Mouse (Mus musculus) heart, embryonic 10.5 days (tissue): ENCODE measurements around the gene Pptc7. TPM values are rescaled to one million over a fixed set of nuclear protein-coding genes. Genes with fewer than 3 reads are reported as not detected.

Source experiments
- DNase-seq: peaks from one replicate; pipeline ENCODE4 v3.0.0-alpha.2; 2017; ENCODE audit warnings: low spot score
- H3K27ac ChIP-seq: fragments of 300-500 bp; sonication (generic); 2 replicates; pipeline ENCODE4 v1.5.1; 2016; ENCODE audit warnings: mild to moderate bottlenecking
- H3K27me3 ChIP-seq: fragments of 300-500 bp; sonication (generic); 2 replicates; pipeline ENCODE4 v1.6.1; 2016; ENCODE audit warnings: mild to moderate bottlenecking; ENCODE audit not compliant: poor library complexity, insufficient read depth, severe bottlenecking
- H3K36me3 ChIP-seq: fragments of 300-500 bp; sonication (generic); 2 replicates; pipeline ENCODE4 v1.6.1; 2016; ENCODE audit warnings: mild to moderate bottlenecking, moderate library complexity
- H3K4me1 ChIP-seq: fragments of 300-500 bp; sonication (generic); 2 replicates; pipeline ENCODE4 v1.6.1; 2016; ENCODE audit warnings: mild to moderate bottlenecking
- H3K4me3 ChIP-seq: fragments of 300-500 bp; sonication (generic); 2 replicates; pipeline ENCODE4 v1.5.1; 2016; ENCODE audit warnings: mild to moderate bottlenecking, moderate library complexity
- H3K9me3 ChIP-seq: fragments of 300-500 bp; sonication (generic); 2 replicates; pipeline ENCODE4 v1.6.1; 2016; ENCODE audit warnings: mild to moderate bottlenecking, moderate library complexity
- WGBS: fragments of 180-500 bp; shearing (Covaris S2); methylation state at CpG from one replicate; pipeline ENCODE4 v1.1.7; 2016; 5-methylcytosine and 5-hydroxymethylcytosine counted together
- polyA plus RNA-seq: library from polyadenylated mRNA; unstranded; fragments of >200 nt; fragmentation: Nextera tagmentation; extraction: Ambion mirVana; gene quantifications from 2 replicates; pipeline ENCODE4 v1.2.1, GENCODE M21; 2016

The Pptc7 gene
- polyA plus RNA-seq, 1 experiment from 2014 or later: 9.9 TPM

DNA sequence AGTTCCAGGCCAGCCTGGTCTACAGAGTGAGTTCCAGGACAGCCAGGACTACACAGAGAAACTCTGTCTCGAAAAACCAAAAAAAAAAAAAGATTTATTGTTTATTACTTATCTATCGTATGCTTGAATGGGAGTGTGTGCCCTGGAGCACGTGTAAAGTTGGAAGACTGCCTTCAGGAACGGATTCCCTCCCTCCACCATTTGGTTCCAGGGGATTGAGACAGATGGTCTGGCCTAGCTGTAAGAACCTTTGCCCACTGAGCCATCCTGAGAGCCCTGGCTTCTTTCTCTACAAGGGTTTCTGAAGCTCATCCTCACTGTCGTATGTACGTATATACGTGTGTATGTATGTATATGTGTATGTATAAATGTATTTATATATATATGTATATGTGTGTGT, 5.2 kb upstream of the Pptc7 start:
- Histone ChIP-seq H3K4me1 (peaks cover 22% of the 10 kb centered on the region), H3K9me3 (no peaks in the 10 kb centered on the region), H3K27me3 (no peaks in the 10 kb centered on the region), H3K4me3 (no peak overlapping the region), H3K36me3 (no peaks in the 10 kb centered on the region), H3K27ac (no peak overlapping the region)
- 80% methylated on average over 7 of the region's 7 CpGs for WGBS
- DNase-seq: no peak

DNA sequence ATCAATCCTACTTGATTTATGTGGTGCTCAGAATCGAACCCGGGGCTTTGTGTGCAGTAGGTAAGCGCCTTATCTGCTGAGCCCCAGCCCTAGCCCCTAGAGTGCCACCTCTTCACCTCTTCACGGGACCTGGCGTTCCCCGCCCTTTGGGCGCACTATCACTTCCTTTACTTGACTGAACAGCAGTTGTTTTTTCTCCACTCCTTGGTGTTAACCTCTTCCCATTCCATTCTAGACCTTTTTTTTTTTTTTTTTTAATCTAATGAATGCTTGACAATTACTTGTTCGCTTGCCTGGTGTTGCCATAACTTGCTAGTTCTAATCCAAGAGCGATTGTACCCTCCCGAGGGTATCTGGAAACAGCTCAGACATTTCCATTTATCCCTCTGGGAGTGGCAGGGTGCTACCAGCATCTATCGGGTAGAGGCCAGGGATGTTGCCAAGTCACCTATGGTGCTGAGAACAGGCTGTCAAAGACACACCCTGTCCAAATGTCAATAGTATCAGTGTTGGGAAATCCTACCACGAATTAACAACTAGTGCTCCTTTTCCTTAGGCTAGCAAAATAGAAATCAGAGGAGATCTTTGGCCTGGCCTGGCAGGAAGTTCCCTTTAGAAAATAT, 4.3 kb upstream of the Pptc7 start:
- no peaks in the 10 kb centered on the region for H3K9me3 ChIP-seq
- no peak overlapping the region for H3K4me3 ChIP-seq
- 63% methylated on average over 12 of the region's 12 CpGs for WGBS
- H3K27ac ChIP-seq: no peak overlapping the region
- no peak for DNase-seq
- H3K4me1 ChIP-seq: peaks cover 18% of the 10 kb centered on the region
- no peaks in the 10 kb centered on the region for H3K36me3 ChIP-seq
- no peaks in the 10 kb centered on the region for H3K27me3 ChIP-seq

DNA sequence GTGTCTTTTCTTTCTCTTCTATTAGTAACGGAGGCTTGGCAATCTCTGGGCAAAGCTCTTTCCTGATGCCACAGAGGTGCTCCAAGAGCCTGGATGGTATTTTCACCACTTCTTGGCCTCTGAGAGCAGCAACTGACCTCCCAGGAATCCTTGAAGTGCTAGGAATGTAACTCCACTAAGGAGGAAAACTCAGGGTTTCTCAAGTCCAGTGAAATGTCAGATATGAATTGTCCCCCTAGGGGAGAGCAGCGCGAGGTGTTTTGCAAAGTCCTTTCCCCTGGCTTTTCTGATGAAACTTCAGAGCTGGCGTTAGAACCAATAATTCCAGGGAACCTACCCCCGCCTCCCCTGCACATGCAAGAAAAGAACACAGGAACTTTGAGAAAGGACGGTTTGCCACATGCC, 3.7 kb upstream of the Pptc7 start:
- H3K4me3 ChIP-seq: peak overlapping the region; percentile 31; the same call in 1 of the 2 replicates
- WGBS: 34% methylated on average over 6 of the region's 6 CpGs
- no peaks in the 10 kb centered on the region for H3K9me3 ChIP-seq
- H3K27ac ChIP-seq: peak overlapping the region; percentile 59; the same call in 1 of the 2 replicates
- peaks cover 22% of the 10 kb centered on the region for H3K4me1 ChIP-seq
- no peaks in the 10 kb centered on the region for H3K27me3 ChIP-seq
- no peak for DNase-seq
- no peaks in the 10 kb centered on the region for H3K36me3 ChIP-seq

DNA sequence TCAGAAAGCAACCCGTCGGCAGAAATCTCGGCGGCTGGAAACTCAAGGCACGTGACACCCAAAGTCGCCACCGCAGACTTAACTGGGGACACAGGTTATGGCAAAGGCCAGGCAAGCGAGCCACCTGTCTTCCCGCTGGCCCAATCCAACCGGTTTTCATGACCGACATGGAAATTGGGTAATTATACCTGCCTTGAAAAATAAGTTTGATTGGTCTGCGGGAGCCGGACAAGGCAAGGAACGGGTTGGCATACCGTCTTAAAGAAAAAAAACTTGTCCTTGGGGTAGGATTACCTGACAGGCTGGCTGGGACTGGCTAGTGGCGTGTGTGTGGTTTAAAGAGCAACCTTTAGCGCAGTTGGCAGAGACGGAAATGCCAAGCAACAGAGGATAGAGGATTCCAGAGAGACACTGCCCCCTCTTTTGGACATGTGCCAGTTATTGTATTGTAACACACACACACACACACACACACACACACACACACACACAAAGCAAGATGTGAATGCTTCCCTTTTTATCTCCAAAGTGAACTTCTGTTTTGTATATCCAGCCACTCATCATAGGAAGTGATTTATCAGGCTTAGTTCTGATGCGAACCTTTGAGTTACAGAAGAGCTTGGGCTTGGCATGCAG, 3.2 kb upstream of the Pptc7 start:
- H3K27ac ChIP-seq: peak overlapping the region; percentile 59; the same call in 1 of the 2 replicates
- no peaks in the 10 kb centered on the region for H3K9me3 ChIP-seq
- no peaks in the 10 kb centered on the region for H3K36me3 ChIP-seq
- H3K4me3 ChIP-seq: peak overlapping the region; percentile 31; the same call in 1 of the 2 replicates
- 28% methylated on average over 19 of the region's 19 CpGs for WGBS
- peaks cover 26% of the 10 kb centered on the region for H3K4me1 ChIP-seq
- H3K27me3 ChIP-seq: no peaks in the 10 kb centered on the region
- DNase-seq: no peak

DNA sequence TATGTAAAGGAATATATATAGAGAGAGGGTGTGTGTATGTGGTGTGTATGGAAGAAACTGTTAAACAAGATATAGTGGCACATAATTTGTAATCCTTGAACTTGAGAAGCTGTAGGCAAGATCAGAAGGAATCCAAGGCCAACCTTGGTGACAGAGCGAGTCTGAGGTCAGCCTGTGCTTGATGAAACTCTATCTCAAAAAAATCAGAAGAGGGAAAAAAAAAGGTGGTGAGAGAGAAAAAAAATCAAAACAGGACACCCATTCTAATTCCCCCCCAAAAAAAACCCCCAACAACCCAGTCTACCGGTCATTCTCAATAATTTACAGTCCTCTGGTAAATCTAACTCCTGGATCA, 360 bp upstream of the Pptc7 start:
- 20% methylated on average over 2 of the region's 2 CpGs for WGBS
- DNase-seq: no peak
- Histone ChIP-seq H3K9me3 (no peaks in the 10 kb centered on the region), H3K4me1 (peaks cover 32% of the 10 kb centered on the region), H3K4me3 (peak overlapping the region; percentile 94), H3K36me3 (peaks cover 16% of the 10 kb centered on the region), H3K27me3 (no peaks in the 10 kb centered on the region), H3K27ac (peak overlapping the region; percentile 96; the same call in 1 of the 2 replicates)

DNA sequence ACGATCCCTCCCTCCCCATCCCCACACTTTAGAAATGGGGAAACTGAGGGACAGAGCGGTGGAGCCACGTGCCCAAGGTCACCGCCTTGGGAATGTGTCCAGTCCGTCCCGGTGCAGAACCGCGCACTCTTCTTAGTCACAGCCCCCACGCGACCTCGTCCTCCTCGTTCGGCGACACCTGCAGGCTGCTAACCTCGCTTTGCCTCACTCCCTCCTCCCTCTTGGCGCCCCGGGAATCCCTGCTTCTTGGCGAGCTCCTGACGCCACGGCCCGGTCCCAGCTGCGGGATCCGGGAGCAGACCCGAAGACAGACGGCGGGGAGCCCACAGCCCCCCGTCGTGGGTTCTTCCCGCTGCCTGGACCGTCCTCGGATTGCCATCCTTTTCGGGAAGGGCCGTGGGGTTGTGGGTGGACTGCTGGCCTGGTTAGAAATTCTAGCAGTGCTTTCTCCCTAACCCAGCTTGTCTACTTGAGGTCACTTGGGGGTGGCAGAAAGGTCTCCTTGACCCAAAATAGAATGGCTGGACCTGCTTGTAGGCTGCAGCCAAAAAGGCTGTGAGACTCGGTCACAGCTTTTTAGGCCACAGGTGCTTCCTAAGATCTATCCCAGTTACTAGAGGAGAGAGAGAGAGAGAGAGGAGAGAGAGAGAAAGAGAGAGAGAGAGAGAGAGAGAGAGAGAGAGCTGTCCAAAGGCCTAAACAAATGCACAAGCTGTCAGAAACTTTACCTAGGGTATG, 1.0 kb downstream of the Pptc7 start:
- peak; percentile 83 for DNase-seq
- no peaks in the 10 kb centered on the region for H3K9me3 ChIP-seq
- H3K36me3 ChIP-seq: peaks cover 23% of the 10 kb centered on the region
- peak overlapping the region; percentile 94 for H3K4me3 ChIP-seq
- peak overlapping the region; percentile 96 for H3K27ac ChIP-seq
- H3K4me1 ChIP-seq: peaks cover 32% of the 10 kb centered on the region
- H3K27me3 ChIP-seq: no peaks in the 10 kb centered on the region
- WGBS: under 1% methylated on average over 34 of the region's 34 CpGs

DNA sequence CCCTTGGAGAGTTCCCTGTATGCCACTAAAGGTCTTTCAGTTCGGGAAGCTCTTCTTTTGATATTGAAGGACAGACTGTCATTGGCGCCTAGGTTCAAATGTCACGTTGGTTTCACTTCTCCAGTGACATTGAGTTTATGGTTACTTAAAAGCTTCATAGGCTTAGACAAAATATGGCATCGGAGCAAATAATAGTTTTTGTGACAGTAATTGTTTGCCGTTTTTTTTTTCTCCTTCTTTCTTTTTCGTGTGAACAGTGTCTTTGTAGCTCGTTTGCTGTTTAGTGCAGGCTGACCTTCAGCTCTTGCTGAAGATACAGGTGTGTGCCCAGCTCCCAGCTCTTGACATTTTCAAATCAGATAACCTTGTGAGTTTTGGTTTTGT, 1.6 kb downstream of the Pptc7 start:
- peak overlapping the region; percentile 94 for H3K4me3 ChIP-seq
- peaks cover 27% of the 10 kb centered on the region for H3K4me1 ChIP-seq
- H3K27ac ChIP-seq: peak overlapping the region; percentile 96
- DNase-seq: no peak
- no peaks in the 10 kb centered on the region for H3K27me3 ChIP-seq
- peaks cover 23% of the 10 kb centered on the region for H3K36me3 ChIP-seq
- WGBS: 49% methylated on average over 7 of the region's 7 CpGs
- H3K9me3 ChIP-seq: no peaks in the 10 kb centered on the region

DNA sequence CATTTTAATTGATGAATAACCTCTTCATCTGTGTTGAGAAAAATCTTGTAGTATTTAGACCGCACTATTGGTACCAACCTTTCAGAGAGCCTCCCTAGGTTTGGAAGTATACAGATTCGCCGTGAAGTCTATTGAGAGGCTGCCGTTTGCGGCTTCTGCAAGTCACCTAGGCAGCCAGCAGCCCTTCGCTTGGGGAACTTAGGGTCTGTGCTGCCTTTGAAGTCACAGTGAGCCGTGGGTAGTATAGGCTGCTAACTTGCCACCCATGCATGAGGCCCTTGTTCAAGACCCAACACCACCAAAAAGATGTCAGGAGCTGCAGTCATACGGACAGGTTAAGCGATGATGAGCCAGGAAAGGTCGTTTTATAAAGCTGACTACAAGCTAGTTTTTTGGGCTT, 2.0 kb downstream of the Pptc7 start:
- Histone ChIP-seq H3K27me3 (no peaks in the 10 kb centered on the region), H3K27ac (peak overlapping the region; percentile 42; the same call in 1 of the 2 replicates), H3K4me1 (peaks cover 27% of the 10 kb centered on the region), H3K9me3 (no peaks in the 10 kb centered on the region), H3K36me3 (peaks cover 23% of the 10 kb centered on the region), H3K4me3 (peak overlapping the region; percentile 94)
- 85% methylated on average over 10 of the region's 10 CpGs for WGBS
- no peak for DNase-seq

DNA sequence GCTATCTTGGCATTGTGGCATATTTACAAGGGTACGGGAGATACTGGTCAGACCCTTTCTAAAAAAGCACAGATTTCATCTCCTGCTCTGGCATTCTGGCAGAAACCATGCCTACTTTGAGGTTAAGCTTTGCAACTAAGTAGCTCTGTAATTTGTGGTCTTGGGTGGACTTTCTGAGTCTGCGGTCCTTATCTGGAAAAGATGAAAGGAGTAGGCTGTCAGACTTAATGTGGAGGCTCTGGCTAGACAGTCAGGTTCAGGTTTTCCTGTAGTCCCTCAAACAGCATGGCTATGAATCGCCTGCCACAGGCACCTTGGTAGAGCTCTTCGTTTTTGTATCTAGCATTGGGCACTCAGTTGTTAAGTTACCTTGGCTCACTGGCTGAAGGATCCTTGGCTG, 2.9 kb downstream of the Pptc7 start:
- no peaks in the 10 kb centered on the region for H3K9me3 ChIP-seq
- H3K27ac ChIP-seq: 0 out of 2 replicates have a peak overlapping the region, but pooled peaks have one; percentile 29
- H3K4me3 ChIP-seq: no peak overlapping the region
- H3K4me1 ChIP-seq: peaks cover 35% of the 10 kb centered on the region
- DNase-seq: no peak
- 76% methylated on average over 4 of the region's 4 CpGs for WGBS
- H3K36me3 ChIP-seq: peaks cover 23% of the 10 kb centered on the region
- H3K27me3 ChIP-seq: no peaks in the 10 kb centered on the region

DNA sequence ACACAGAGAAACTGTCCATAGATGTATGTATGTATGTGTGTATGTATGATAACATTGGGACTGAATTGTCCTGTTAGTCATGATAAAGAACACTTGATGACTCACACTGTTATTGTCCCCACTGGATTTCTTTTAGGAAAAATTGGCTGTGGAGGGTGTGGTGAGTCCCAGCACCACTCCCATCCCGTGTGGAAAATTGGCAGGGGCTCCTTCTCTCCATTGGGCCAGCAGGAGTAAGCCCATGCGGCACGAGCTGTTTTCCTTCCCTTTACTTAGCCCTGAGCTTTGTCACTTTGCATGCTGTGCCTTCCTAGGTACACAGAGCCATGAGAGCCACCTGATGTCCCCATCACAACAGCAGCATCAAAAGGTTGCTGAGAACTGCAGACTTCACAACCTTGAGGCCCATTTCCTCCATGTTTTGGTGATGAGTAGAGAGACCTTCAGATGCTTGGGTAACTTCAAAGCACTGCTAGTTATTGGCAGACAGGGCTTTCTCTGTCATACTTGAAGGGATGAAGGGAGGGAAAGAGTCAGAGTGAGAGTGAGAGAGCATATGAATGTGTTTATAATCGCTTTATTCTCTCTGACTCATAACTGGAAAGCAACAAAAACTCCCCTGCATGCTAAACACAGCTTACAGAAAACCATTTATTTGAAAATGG, 4.1 kb downstream of the Pptc7 start:
- no peaks in the 10 kb centered on the region for H3K9me3 ChIP-seq
- no peak for DNase-seq
- no peaks in the 10 kb centered on the region for H3K27me3 ChIP-seq
- peaks cover 23% of the 10 kb centered on the region for H3K36me3 ChIP-seq
- H3K4me3 ChIP-seq: no peak overlapping the region
- H3K27ac ChIP-seq: no peak overlapping the region
- H3K4me1 ChIP-seq: peaks cover 47% of the 10 kb centered on the region
- WGBS: 90% methylated on average over 4 of the region's 4 CpGs

DNA sequence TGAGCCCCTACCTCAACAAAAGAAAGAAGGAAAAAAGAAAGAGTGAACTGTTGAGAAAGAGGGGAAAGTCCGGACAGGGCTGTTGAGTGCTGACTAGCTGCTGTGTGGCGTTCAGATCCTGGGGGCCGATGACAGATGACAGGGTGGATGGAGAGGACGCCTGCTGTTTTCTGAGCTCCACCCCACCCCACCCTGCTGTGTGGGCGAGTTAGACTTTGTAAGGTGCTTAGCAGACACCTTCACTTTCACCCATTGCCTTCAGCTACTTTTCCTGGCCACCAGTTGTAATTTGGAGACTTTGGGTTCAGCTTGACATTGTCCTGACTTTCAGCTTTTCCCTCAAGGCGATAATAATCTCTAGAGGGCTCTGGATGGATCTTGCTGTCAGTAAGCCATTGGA, 7.0 kb downstream of the Pptc7 start:
- H3K9me3 ChIP-seq: no peaks in the 10 kb centered on the region
- WGBS: 31% methylated on average over 6 of the region's 6 CpGs
- H3K27me3 ChIP-seq: no peaks in the 10 kb centered on the region
- no peak overlapping the region for H3K27ac ChIP-seq
- H3K4me3 ChIP-seq: no peak overlapping the region
- DNase-seq: no peak
- peaks cover 23% of the 10 kb centered on the region for H3K36me3 ChIP-seq
- H3K4me1 ChIP-seq: peaks cover 56% of the 10 kb centered on the region

DNA sequence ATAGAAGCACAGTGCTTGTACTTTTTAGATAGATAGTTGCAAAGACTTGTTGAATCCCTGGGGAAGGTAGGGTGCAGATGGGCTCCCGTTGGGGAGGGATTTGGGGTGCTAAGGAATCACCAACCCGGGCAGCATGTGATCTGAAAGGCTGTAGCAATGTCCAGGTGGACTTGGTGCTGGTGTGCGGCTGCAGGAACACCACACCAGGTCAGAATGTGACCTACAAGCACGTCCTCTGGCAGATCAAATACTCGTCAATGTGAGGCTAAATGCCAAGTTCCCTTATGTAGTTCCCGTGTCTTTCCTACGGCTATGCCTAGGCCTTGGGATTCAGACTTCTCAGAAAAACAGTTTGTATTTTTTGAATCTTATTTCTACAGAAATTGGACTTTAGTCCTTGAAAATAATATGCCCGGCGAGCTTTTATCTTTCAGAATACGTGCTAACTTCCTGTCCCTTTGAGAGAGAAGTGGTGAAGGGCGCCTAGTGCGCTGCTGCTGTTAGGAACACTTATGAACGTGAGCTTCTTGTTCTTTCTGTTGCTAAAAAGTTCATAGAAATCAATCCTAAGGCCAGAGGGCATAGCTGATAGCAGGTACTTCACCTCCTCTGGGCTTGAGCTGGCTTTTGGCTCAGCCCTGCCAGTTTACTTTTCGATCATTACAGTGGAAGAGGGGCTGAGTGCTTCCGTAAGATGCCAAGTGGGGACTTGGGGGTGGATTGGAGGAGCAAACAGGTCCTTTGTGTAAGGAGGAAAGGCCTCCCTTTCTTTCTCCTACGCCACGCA, 7.6 kb downstream of the Pptc7 start:
- H3K27ac ChIP-seq: no peak overlapping the region
- no peaks in the 10 kb centered on the region for H3K27me3 ChIP-seq
- no peak overlapping the region for H3K4me3 ChIP-seq
- H3K4me1 ChIP-seq: peaks cover 53% of the 10 kb centered on the region
- 69% methylated on average over 17 of the region's 17 CpGs for WGBS
- no peak for DNase-seq
- no peaks in the 10 kb centered on the region for H3K9me3 ChIP-seq
- H3K36me3 ChIP-seq: peaks cover 27% of the 10 kb centered on the region
